Mouse (Mus musculus): Measurements from ENCODE around the gene Fyn.

Fyn gene

DNA sequence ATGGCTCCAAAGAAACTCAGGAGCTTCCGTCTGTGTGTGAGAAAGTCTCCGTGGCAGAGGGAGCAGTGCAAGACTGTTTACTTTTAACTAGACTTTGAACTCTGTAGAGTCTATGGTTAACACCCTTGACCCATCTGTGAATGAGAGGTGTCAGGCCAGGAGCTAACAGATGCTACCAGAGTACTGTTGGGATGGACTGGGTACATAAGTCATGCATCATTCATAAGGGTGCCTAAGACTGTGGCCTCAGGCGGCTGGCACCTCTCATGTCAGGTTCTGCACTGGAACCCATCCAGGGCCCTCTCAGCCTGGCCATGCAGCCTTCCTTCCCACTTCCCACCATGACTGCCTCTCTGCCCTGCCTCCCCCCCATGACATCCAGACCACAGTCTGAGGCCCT, 166.7 kb downstream of the Fyn start:
- no peak for ATAC-seq (ENCODE audit: low TSS enrichment)

DNA sequence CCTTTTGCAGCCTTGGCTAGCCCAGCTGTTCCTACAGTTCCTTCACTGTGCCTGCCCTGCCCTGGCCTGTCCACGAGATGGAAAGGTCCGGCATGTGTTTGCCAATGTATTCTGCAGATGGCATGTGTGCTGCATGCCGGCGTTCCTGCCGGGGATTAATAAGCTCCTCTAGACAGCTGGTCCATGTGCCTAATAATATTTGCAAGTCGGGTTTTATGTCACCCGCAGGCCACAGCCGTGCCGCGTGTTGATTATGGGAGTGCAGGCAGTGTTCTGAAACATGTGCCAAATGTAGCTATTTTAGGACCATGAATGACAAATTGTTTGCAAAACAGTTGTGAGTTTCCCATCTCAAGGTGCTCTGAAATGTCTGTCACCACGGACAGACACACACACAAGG, 167.6 kb downstream of the Fyn start:
- ATAC-seq (ENCODE audit: low TSS enrichment): no peak

DNA sequence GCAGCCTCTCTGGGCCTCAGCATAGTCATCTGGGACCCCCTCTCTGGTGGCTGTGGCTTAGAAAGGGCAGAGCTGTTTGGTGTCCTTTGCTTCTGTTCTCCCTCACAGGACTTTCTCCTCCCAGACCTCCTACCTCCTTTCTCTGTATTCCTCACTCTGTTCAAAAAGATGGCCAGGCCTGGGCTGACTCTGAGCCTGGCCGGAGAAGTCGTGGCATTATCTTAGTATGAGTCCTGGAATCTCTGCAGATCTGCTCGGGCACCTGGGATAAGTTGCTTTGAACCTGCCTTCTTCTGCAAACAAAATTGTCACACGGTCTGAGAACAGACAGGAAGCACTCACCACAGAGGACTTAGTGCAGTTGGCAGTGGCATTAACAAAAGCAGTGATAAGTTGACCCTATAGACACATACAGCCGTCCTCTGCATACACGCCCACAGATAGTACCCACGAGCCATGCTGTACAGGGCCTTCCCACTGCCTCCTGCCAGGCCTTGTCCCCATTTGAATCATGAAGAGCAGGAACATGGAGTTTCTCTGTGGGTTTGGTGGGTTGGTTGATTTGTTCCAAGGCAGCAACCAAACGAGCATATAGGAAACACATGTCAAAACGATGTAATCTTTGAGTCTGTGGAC, 171.5 kb downstream of the Fyn start:
- ATAC-seq (ENCODE audit: low TSS enrichment): no peak

DNA sequence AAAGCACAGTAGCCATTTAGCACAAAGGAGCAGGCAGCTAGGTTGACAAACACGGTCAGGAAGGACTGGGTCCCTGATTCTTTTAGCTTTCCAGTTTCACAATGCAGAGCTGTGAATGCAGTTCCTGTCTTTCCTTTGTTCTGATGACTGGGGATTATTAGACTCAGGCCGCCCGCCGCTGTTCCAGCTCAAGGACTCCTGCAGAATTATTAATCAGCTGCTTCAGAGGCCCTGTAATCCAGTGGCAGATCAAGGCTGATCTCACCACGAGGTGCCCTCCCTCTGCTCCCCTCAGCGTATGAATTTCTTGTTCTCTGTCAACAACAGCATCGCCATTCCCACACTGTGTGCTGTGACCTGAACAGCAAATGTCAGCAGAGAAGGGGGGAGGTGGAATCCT, 172.3 kb downstream of the Fyn start:
- ATAC-seq (ENCODE audit: low TSS enrichment): peak; percentile 44; the same call in 1 of the 2 replicates

DNA sequence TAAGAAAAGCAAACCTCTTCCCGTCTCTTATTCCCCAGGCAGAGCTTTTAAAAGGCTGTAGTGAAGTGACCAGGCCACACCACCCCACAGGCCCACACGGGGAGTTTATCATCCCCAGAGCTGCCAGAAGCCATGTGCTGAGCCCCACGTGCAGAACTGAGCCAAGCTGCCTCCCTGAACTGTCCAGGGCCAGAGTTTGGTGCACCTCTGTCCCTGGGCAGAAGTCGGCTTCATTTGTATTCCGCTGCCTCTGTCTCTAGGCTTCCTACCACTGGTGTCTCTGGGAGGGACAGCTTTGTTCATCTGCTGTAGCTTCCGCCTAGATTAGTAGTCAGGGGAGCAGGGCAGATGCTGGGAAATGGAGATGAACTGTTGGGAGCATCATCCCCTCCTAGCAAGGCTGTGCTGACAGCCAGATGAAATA, 172.8 kb downstream of the Fyn start:
- peak; percentile 32 for ATAC-seq (ENCODE audit: low TSS enrichment)

DNA sequence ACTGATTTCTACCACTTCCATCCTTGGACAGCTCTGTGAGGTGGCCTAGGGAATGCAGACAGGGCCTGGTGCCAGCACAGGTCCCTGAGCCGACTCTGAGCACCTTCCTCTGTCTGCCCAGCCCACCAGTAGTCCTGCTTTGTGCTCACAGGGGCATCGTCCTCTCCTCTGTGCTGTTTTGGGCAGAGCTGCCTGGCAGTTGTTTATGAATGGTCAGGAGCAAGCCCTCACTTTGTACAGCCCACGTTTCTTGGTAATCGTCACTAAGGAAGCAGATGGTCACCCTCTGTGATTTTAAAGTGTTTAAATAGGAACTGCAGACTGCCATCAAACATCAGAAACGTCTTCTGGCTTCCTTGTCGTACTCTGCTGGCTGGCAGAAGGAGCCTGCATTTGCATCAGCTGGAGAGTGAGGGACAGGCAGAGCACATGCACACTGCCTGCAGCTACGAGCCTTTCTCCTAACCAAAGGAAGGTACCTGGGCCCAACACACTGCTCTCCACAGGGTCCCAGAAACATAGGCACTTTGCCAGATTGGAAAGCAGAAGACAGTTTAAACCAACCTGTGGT, 173.4 kb downstream of the Fyn start:
- peak; percentile 85 for ATAC-seq (ENCODE audit: low TSS enrichment)

DNA sequence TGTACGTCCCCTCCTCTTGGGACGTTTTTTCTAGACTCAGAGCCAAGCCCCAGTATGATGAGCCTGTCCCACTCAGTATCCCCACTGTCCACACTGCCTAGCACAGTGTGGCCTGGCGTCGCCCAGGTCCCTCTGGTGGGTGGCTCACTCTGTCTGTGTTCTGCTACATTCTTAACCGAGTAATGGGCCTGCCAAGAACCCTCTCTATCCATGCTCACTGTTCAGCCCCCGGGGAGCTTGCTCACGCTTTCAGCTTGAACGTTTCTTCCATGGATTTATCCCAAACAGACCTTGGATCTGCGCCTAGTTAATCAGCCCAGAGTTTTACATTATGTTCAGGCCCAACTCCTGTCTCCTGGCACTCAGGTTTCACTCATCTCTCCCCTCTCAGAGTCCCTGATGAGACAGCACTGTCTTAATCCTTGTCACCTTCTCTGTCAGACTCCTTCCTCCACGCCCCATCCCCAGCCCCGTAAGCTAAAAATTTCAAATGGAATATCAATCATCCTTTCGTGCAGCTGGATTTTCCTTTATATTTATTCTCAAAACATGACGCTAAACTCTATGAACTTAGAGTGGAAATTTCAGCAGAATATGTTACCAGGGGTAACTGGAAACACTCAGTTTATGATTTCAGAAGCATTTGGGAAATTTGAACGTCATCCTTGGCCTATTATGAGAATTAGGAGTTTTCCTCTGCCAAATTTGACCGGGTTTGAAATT, 174.0 kb downstream of the Fyn start:
- peak; percentile 27 for ATAC-seq (ENCODE audit: low TSS enrichment)

DNA sequence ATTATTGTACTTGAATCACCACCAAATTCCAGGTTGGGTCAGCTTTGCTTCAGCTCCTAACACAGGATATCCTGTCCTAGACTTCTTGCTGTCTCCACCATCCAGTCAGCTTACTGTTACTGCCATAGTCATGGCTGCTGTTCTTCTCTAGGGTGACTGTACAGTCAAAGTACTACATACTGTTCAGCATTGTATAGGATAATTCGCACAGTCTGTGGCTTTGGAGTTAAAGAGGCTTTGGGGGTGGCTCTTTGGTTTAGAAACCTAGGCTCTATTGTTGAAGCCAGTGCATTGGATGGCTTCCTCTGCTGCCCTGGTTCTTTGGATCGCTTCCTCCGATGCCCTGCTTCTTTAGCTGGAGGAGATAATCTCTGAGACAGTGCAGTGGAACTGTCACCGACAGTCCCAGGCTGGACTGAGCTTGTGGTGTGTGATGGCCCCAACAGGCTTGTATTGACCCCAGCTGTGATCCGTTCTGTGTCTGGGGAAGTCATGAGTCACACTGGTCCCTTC, 174.7 kb downstream of the Fyn start:
- no peak for ATAC-seq (ENCODE audit: low TSS enrichment)

DNA sequence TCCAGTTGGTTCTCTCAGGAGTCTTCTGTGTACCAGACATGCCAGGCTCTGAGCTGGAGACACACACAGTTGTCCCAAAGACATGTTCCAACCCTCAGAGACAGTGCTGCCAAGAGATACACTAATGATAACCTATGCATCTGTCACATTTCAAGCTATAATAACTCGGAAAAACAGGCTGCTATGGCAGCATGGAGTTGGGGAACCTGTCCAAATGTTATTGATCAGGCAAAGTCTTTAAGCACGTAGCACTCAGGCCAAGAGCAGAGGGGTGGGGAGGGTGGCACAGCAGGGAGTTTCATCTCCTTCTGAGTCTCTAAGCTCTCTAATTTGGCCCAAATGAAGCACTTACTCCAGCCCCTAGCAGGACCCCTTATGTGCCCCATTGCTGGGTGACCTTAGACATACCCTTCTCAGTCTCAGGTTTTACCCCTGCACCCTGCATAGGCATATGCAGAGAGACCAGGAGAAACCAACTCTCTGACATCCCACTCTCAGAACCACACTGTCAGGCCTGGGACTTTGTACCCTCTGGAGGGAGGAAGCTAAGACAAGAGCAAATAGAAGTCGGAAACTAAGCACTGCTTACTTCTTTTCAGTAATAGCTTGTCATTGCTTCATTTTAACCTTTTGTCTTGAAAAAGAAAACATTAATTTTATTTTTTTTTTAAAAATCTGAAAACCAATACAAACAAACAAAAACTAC, 178.9 kb downstream of the Fyn start:
- no peak for ATAC-seq (ENCODE audit: low TSS enrichment)

DNA sequence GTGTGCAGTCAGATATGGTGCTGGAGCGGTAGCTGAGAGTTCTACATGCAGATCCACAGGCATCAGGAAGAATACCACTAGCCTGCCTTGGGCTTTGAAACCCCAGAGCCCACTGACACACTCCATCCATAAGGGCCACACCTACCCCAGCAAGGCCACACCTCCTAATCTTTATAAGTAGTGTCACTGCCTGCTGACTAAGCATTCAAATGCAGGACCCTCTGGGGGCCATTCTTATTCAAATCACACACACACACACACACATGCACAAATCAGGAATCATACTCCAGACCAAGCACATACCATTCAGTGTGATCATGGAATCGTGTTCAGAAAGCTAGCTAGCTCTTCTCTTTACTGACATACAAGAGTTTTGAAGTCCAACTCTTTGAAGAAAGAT, 182.1 kb downstream of the Fyn start:
- ATAC-seq (ENCODE audit: low TSS enrichment): no peak

DNA sequence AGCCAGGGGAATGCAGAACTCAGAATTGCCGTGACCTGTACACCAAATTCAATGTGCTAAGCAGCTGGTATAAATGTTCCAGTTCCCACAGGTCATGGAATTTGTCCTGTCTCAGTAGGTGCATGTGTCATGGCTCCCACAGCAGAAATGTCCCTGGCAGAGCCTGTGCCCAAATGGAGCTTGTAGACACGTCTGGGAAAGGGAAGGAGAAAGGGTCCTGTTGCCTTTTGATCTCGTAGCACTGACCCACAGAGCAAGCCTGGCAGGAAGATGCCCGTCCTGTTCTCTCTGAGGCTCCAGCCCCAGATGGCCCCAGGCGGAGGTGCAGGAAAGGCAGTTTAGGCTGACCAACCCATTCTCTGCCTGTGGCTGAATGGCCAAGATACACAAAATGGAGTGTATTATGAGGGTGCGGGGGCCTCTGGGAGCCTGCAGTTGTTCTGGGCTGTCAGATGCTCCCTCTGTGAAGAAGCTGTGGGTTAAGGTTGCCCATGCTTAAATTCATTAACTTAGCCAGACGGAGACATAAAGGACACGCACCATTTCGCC, 183.1 kb downstream of the Fyn start:
- ATAC-seq (ENCODE audit: low TSS enrichment): peak; percentile 11; the same call in 1 of the 2 replicates

DNA sequence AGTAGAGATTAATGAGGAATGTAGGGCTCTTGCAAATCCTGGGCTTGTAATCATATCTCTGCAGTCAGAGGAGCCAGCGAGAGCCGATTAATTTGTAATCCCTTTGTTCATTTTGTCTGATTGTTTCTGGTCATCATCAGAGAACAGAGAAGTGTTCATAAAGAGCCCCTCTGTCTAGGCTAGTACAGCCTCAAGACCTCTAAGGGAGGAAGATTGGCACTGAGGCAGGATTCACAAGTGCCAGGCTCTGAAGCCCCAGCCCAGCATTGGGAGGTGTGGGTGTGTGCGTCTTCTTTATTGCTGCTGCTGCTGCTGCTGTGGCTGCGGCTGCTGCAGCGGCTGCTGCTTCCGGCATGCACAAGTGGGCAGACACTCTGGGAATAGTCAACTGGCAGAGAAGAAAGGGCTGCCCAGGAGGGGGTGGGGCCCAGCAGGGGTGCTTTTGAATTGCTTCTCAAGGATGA, 183.7 kb downstream of the Fyn start:
- ATAC-seq (ENCODE audit: low TSS enrichment): peak; percentile 54

DNA sequence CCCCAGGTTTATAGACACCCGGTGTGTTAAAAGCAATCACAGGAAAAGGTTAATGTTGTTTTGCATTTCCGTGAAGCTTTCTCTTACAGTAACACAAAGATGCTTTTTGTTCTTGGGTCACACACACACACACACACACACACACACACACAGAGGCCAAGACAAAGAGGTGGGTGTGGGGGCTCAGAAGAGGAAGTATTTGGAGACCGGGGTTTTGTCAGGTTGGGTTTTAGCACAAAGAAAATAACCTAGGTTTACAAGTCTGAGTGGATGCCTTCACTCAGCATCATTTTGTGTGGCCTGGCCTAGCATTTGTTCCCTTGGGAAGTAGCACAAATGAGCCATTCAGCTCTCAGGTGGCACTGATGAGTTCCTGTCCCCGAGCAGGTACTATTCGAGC, 184.2 kb downstream of the Fyn start:
- ATAC-seq (ENCODE audit: low TSS enrichment): no peak

DNA sequence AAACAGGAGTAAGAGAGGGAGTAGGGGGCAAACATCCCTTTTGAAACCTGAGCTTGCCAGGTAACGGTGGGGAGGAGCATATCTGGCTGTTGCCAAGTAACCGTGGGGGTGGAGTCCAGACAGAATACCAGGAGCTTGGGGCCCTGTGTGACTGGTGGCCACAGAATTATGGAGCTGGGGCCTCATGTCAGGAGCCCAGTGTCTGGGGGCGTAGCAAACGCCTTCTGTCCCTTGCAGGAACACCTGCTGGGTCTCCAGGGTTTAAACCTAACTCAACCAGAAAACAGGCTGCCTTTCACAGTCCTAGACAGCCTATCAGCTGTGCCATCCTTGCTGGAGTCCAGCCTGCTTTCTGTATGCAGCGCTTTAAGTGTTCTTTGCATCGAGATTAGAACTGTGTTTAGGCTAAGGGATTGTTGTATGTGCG, 186.6 kb downstream of the Fyn start:
- ATAC-seq (ENCODE audit: low TSS enrichment): no peak

DNA sequence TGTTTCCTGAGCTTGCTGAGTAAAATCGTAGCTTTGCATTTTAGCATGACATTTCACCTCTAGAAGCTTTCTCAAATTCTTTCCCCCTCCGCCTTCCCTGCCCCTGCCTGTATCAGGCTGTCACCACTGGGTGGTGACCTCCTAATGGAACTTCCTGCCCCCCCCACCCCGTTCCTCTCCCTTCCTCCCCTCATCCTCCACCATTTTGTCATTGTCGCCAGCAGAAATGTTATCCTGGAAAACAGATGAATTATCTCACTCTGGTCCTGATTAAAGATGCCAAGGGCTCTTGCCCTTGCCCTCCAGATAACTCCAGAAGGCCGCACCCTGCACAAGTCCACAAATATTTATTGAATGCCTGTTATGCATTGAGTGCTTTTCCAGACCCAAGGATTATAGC, 187.1 kb downstream of the Fyn start:
- ATAC-seq (ENCODE audit: low TSS enrichment): no peak

DNA sequence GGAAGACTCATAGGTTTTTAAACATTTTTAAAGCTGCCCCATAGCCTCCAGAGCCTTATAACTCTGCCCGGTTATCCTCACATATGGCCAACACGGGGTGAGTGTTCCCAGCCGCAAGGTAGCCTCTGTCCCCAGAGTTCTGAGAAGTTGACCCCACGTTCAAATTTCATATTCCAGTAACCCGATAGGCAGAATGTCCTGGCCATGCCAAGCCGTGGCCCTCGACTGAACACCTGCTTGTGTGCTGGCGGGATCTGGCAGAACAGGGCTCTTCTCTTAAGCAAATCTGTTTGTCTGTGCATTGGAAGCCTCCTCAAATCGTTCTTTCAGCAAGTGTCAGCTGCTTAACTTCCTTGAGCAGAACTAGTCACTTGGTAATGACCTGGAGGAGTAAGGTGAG, 188.7 kb downstream of the Fyn start:
- no peak for ATAC-seq (ENCODE audit: low TSS enrichment)

DNA sequence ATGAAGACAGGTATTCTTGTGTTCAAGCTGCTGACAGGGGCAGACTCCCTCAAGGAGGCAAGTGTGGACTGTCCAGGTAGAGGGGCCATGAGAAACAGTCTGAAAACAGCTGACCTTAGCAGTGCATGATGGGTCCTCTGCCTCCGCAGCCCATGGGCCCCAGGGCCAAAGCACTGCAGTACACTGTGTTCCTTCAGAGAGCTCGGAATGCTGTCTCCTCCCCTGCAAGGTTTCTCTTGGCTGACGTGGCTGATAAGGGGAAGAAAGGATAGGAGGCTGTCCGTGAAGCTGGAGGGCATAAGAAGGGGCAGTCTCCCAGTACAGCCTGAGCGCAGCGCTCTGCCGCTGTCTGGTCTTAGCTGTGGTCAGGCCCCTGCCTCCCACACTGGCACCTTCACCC, 189.2 kb downstream of the Fyn start:
- ATAC-seq (ENCODE audit: low TSS enrichment): no peak; the same call in 1 of the 2 replicates

DNA sequence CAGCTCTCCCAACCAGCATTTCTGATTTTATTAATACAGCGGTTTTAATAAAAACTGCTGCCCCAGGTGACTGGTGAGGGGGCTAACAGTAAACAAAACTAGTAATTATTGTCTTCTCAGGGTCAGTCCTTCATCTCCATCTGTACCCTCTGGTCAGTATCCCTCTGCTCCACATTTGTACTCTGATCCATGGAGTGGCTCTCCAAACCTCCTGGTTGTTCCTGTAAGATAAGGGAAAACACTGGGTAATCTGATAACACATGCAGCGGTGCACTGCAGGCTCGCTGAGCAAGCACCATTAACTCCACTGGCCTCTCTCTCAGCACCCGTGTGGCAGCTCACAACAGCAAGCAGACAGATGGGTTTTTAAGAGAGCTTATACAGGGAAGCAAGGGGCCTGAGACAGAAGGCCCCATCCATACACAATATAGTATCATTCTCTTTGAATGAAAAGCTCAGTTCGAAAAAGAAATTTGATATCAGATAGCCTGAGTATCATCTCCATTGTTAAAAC, 189.9 kb downstream of the Fyn start:
- no peak for ATAC-seq (ENCODE audit: low TSS enrichment)

DNA sequence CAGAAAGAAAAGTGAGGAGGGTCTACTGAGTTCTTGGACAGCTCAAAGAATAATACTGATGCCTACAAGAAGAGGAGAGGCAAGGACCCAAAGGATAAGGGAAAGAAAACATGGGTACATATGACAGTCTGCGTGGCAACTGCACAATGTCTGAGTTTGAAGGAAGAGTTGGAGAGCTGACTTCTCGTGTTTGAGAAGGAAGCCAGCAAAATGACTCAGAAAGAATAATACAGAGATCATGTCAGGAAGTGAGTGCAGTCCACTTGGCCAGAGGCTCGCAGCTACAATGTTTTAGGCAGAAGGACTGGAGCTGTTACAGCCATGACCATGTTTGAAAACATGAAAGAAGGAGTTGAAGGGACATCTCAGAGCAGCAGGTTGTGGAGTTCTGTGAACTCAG, 190.7 kb downstream of the Fyn start:
- ATAC-seq (ENCODE audit: low TSS enrichment): no peak

DNA sequence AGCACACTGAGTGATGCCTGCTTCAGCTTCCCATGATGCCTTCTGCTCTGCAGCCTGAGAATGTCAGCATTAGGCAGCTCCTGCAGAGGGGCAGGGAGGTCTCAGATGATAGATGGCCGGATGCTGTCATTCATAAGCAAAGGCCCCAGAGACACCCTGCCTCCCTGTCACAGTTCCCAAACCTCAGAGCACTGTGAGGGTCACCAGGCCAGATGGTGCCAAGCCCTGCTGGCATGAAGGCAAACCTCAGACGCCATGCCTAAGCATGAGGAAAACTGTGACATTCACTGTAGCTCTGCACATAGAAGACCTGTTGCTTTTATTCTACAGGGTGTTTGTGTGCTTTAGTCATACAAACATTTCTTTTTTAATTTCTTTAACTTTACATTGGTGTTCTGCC, 193.7 kb downstream of the Fyn start:
- no peak for ATAC-seq (ENCODE audit: low TSS enrichment)

DNA sequence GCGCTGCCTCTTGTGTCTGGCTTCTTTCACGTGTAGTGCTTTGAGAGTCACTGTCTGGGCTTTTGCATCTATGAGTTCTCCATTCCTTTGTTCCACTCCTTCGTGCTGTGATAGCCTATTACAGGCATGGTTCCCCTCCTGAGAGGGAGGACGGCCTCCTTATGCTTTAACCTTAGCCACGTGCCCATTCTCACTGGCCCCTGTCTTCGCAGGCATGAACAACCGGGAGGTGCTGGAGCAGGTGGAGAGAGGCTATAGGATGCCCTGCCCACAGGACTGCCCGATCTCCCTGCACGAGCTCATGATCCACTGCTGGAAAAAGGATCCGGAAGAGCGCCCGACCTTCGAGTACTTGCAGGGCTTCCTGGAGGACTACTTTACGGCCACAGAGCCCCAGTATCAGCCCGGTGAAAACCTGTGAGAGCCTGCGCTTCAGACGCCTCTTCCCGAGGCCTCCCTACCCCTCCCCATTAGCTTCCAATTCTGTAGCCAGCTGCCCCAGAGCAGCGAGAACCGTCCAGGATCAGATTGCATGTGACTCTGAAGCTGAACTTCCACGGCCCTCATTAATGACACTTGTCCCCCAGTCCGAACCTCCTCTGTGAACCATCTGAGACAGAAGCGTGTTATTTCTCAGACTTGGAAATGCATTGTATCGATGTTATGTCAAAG, 195.0 kb downstream of the Fyn start:
- no peak for ATAC-seq (ENCODE audit: low TSS enrichment)

Measured in frontal cortex, adult (tissue).